Mouse (Mus musculus): Measurements from ENCODE around the gene Rab21. TPM values are rescaled to one million over a fixed set of nuclear protein-coding genes. Genes with fewer than 3 reads are reported as not detected.

Gene Rab21
- polyA plus RNA-seq, 1 experiment = 33.5 TPM

DNA sequence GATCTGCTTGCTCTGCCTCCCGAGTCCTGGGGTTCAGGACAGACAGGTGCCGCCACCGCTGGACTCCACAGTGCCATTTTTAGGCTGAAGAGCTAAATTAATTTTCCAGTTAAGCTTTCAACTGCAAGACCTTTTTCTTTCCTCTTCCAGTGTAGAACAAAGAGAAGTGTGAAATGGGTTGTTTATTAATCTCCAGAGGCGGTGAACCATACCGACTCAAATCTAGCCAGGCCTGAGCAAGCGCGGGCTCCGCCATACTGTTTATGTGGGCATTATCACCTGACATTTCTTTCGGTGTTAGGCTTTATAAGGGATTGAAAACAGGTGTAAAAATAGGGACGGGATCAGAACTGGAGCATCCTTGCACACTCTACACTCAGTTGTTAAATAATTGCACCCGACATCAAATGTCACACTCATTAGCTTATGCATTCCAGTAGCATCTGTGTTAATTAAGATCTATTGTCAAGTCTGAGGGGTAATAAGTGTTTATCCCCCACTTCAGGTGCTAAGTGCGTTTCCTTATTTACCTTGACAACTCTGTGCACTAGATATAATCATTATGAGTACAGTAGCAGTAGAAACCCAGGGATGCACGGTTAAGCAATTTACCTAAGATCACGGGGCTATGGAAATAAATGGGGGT is 1.6 kb downstream of the Rab21 start:
- H3K4me1 ChIP-seq = peaks cover 62% of the 10 kb centered on the region
- H3K36me3 ChIP-seq (replicated peaks; ENCODE audit: low read length) = peaks cover 43% of the 10 kb centered on the region
- TF ChIP-seq FLI1 (IDR thresholded peaks at IDR 0.05; ENCODE audit: low read length) (no peak), GATA1 (IDR thresholded peaks at IDR 0.05; ENCODE audit: borderline replicate concordance, low read length) (no peak)
- no peaks in the 10 kb centered on the region for H3K9me3 ChIP-seq
- H3K4me3 ChIP-seq (replicated peaks) = peak overlapping the region; percentile 98
- H3K27me3 ChIP-seq (replicated peaks) = no peaks in the 10 kb centered on the region

DNA sequence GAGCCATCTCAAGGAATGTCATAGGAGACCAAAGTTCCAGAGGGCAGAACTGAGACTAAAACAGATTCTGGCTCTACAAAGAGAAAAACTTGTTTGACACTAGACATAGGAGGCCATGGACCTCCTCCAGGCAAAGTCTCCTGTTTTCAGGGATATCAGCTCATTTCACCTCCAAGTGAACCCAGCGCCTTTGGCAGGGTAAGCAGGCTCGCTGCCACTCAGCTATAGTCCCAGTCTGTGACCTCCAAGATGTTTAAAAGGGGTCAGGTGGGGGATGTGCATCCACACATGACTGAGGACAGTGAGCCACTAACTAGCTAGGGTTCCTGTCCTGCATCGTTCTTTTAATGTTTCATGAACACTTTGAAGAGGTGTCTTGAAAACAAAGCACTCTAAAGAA is 2.7 kb downstream of the Rab21 start:
- Histone ChIP-seq H3K4me1 (peaks cover 62% of the 10 kb centered on the region), H3K27me3 (replicated peaks) (no peaks in the 10 kb centered on the region), H3K36me3 (replicated peaks; ENCODE audit: low read length) (peaks cover 50% of the 10 kb centered on the region), H3K9me3 (no peaks in the 10 kb centered on the region), H3K4me3 (replicated peaks) (peak overlapping the region; percentile 29)
- TF ChIP-seq FLI1 (IDR thresholded peaks at IDR 0.05; ENCODE audit: low read length) = no peak
- TF ChIP-seq GATA1 (IDR thresholded peaks at IDR 0.05; ENCODE audit: borderline replicate concordance, low read length) = no peak

DNA sequence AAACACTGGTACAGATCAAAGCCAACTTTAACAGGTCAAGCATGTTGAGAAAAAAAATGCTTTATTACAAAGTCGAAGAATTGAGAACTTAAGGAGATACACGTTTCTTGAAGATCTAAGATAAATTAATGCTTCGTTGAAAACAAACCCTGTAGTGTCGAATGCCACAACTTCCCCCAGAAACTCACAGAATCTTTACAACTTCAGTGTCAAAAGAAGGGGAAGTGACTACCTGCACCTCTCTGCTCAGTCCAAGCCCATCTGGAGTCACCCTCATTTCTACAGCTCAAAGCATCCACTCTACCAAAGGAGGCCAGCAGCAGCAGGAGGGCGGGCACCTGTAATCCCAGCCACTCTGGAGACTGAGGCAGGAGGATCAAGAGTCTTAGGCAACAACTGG is 3.2 kb downstream of the Rab21 start:
- Histone ChIP-seq H3K9me3 (no peaks in the 10 kb centered on the region), H3K4me3 (replicated peaks) (peak overlapping the region; percentile 42), H3K4me1 (peaks cover 64% of the 10 kb centered on the region), H3K36me3 (replicated peaks; ENCODE audit: low read length) (peaks cover 55% of the 10 kb centered on the region), H3K27me3 (replicated peaks) (no peaks in the 10 kb centered on the region)
- TF ChIP-seq GATA1 (IDR thresholded peaks at IDR 0.05; ENCODE audit: borderline replicate concordance, low read length) = no peak
- no peak for TF ChIP-seq FLI1 (IDR thresholded peaks at IDR 0.05; ENCODE audit: low read length)

DNA sequence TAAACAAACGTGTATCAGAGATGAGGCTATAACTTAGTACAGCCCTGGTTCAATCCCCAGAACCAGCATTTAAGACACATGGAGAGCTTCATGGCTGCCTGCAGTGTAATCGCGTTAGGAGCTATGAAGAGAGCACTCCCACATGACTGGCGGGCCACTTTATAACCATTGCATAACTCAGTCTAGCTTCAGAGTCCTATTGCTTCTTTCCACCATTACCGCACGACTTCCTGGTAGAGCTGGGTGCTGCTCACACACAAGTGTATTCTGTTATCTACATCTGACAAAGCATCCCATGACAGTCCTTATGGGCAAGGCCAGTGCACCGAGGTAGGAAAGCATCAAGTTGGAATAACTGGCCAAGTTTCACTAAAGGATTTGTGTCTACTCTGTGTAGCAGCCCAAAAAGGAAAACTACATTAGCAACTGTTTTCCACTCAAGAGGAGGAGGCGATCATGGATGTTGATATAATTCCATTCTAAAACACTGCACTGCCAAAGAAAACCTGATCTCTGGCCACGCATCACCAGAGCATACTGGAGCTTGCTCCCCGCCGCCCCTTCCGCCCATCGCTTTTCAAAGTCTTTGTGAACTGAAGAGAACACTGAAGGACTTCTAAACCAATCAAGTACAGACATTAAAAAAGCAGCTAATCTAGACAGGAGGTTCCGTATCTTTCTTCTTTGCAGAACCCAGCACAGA is 4.0 kb downstream of the Rab21 start:
- H3K27me3 ChIP-seq (replicated peaks) = no peaks in the 10 kb centered on the region
- no peaks in the 10 kb centered on the region for H3K9me3 ChIP-seq
- TF ChIP-seq GATA1 (IDR thresholded peaks at IDR 0.05; ENCODE audit: borderline replicate concordance, low read length) (no peak), FLI1 (IDR thresholded peaks at IDR 0.05; ENCODE audit: low read length) (no peak)
- H3K36me3 ChIP-seq (replicated peaks; ENCODE audit: low read length) = peaks cover 57% of the 10 kb centered on the region
- H3K4me1 ChIP-seq = peaks cover 60% of the 10 kb centered on the region
- no peak overlapping the region for H3K4me3 ChIP-seq (replicated peaks)

DNA sequence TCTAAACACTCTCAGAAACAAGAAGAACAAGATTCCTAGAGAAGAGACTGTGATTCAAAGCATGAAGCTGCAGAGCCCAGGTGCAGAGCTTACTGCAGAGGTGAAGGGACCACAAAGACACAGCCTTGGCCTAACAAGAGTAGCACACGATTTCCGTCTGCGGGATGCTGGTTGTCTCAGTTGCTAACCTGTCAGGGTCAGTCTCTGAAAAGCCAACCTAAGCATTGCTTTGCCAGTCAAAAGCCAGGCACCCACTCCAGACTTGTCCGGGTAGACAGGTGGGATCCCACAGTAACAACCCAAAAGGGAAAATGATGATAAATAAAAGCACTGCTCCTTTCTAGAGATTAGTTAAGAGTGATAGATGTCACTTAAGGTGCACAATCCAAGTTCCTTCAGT is 6.2 kb downstream of the Rab21 start:
- TF ChIP-seq GATA1 (IDR thresholded peaks at IDR 0.05; ENCODE audit: borderline replicate concordance, low read length) = no peak
- TF ChIP-seq FLI1 (IDR thresholded peaks at IDR 0.05; ENCODE audit: low read length) = no peak
- Histone ChIP-seq H3K4me1 (peaks cover 60% of the 10 kb centered on the region), H3K36me3 (replicated peaks; ENCODE audit: low read length) (peaks cover 72% of the 10 kb centered on the region), H3K4me3 (replicated peaks) (no peak overlapping the region), H3K9me3 (no peaks in the 10 kb centered on the region), H3K27me3 (replicated peaks) (no peaks in the 10 kb centered on the region)

DNA sequence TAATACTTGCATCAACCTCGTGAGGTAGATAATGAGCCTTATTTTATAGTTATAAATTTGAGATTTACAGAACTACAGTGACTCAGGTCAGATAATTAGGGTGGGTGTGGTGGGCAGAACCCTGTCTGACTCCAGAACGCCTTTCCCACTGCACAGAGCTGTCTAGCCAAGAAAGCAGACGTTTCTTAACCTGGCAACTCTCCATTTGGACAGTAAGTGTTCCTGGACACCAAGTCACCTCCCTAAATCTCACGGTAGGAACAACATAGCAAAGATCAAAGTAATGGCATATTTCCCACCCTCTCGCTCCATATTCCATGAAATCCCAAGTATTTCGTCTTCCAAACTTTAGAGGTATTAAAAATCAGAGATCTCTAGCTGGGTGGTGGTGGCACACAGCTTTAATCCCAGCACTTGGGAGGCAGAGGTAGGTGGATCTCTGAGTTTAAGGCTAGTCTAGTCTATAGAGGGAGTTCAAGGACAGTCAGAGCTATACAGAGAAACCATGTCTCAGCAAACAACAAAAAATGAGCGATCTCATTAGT is 8.0 kb downstream of the Rab21 start:
- no peak for TF ChIP-seq GATA1 (IDR thresholded peaks at IDR 0.05; ENCODE audit: borderline replicate concordance, low read length)
- TF ChIP-seq FLI1 (IDR thresholded peaks at IDR 0.05; ENCODE audit: low read length) = no peak
- peaks cover 73% of the 10 kb centered on the region for H3K36me3 ChIP-seq (replicated peaks; ENCODE audit: low read length)
- H3K4me3 ChIP-seq (replicated peaks) = no peak overlapping the region
- H3K9me3 ChIP-seq = no peaks in the 10 kb centered on the region
- H3K4me1 ChIP-seq = peaks cover 46% of the 10 kb centered on the region
- no peaks in the 10 kb centered on the region for H3K27me3 ChIP-seq (replicated peaks)

DNA sequence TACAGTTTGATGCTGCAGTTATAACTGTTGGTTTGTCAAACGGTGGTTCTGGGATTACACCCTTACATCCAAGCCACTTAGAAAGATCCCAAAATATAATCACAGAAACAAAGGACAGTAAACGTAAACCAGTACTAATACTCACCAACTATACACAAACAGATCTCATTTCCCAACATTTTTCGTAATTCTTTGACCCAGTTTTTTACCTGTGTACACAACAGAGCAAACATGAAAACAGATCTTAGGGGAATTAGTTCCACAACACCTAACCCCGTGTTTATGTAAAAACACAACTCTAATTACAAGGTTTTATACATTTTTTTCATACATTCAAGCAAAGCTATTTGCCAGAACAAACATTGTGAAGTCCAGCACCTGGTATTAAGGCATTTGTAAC is 16.7 kb downstream of the Rab21 start:
- TF ChIP-seq GATA1 (IDR thresholded peaks at IDR 0.05; ENCODE audit: borderline replicate concordance, low read length) (no peak), FLI1 (IDR thresholded peaks at IDR 0.05; ENCODE audit: low read length) (no peak)
- Histone ChIP-seq H3K36me3 (replicated peaks; ENCODE audit: low read length) (peaks cover 92% of the 10 kb centered on the region), H3K4me1 (peaks cover 20% of the 10 kb centered on the region), H3K9me3 (no peaks in the 10 kb centered on the region), H3K4me3 (replicated peaks) (no peak overlapping the region), H3K27me3 (replicated peaks) (no peaks in the 10 kb centered on the region)

DNA sequence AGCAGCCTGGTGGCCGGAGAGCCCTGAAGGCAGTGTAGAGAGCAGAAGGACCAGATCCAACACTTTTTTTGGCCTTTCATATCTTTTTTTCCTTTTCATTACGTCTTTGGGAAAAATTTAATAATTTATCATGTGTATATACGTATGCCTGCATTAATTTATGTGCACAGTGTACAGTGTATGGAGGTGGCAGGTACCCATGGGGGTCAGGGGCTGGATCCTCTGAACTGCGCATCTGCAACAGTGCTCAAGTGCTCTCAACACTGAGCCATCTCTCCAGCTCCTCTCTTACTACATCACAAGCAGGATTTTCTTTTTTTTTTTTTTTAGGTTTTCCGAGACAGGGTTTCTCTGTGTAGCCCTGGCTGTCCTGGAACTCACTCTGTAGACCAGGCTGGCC is 17.8 kb downstream of the Rab21 start:
- Histone ChIP-seq H3K4me1 (peaks cover 16% of the 10 kb centered on the region), H3K27me3 (replicated peaks) (no peaks in the 10 kb centered on the region), H3K4me3 (replicated peaks) (no peak overlapping the region), H3K9me3 (no peaks in the 10 kb centered on the region), H3K36me3 (replicated peaks; ENCODE audit: low read length) (peaks cover 92% of the 10 kb centered on the region)
- TF ChIP-seq GATA1 (IDR thresholded peaks at IDR 0.05; ENCODE audit: borderline replicate concordance, low read length) (no peak), FLI1 (IDR thresholded peaks at IDR 0.05; ENCODE audit: low read length) (no peak)

DNA sequence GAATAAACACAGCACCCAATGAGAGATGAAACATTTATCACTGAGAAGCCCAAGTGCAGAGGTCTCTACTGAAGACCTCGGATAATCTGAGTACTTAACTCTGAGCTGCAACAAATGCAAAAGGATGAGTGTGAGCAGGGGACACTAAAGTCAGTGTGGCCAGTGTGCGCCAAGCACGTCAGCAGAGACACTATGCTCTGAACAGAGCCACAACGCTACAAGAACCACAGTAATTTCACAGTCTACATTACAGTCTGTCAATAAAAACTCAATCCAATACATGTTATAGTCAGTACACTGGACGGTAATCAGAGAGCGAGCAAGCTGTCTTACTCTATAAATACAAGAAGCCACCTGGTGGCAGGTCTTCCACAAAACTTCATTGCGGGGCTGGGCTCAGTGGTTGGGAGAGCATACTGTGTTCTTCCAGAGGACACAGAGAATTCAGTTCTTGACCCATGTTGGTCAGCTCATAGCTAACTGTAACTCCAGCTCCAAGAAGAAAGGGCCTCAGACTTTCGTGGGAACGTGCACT is 18.9 kb downstream of the Rab21 start:
- Histone ChIP-seq H3K27me3 (replicated peaks) (no peaks in the 10 kb centered on the region), H3K9me3 (no peaks in the 10 kb centered on the region), H3K4me1 (peaks cover 16% of the 10 kb centered on the region), H3K4me3 (replicated peaks) (peak overlapping the region; percentile 11), H3K36me3 (replicated peaks; ENCODE audit: low read length) (peaks cover 95% of the 10 kb centered on the region)
- TF ChIP-seq GATA1 (IDR thresholded peaks at IDR 0.05; ENCODE audit: borderline replicate concordance, low read length) (no peak), FLI1 (IDR thresholded peaks at IDR 0.05; ENCODE audit: low read length) (no peak)

DNA sequence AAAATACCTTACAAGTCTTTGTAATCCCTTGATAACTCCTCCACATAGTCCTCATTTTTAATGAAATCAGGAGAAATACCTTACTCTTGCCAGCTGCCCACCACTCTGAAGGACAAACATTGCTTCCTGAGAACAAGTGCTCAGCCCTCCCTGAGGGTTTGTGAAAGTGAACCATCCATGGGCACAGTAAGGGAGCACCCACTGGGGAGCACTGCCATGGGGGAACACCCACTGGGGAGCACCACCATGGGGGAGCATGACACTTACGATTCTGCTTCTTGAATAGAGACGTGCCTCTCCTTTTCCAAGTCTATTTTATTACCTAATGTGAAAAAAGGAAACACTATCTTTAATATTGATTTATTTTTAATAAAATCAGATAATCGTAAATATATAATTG is 20.2 kb downstream of the Rab21 start:
- TF ChIP-seq FLI1 (IDR thresholded peaks at IDR 0.05; ENCODE audit: low read length) (no peak), GATA1 (IDR thresholded peaks at IDR 0.05; ENCODE audit: borderline replicate concordance, low read length) (no peak)
- H3K4me3 ChIP-seq (replicated peaks) = no peak overlapping the region
- H3K36me3 ChIP-seq (replicated peaks; ENCODE audit: low read length) = peaks cover 93% of the 10 kb centered on the region
- no peaks in the 10 kb centered on the region for H3K27me3 ChIP-seq (replicated peaks)
- no peaks in the 10 kb centered on the region for H3K9me3 ChIP-seq
- H3K4me1 ChIP-seq = peaks cover 16% of the 10 kb centered on the region
